Mouse (Mus musculus): ENCODE measurements around the gene Slc22a23. TPM values are rescaled to one million over a fixed set of nuclear protein-coding genes. Genes with fewer than 3 reads are reported as not detected.

The Slc22a23 gene
- polyA plus RNA-seq, 1 experiment from 2014 or later: 3.6 TPM

DNA sequence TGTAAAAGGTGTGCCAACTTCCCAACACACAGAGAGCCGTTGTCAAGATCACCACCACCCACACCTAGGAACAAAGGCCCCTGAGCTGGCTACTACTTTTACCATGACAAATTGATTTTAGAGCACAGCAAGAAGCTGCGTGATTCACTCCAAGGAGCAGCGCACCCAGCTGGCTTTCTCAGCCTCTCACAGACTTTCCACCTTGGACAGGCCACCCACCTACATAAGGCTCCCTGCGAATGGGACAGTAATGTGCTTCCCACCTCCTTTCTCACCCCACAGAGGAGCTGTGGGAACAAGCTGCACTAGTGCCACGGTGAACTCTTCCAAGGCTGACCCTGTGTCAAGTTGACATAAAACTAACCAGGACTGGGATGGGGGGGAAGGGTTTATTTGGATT, 201.6 kb downstream of the Slc22a23 start:
- H3K27me3 ChIP-seq (ENCODE audit: control insufficient read depth, insufficient read depth, low read length): no peaks in the 10 kb centered on the region
- no peak overlapping the region for H3K27ac ChIP-seq (ENCODE audit: low read length)
- 42% methylated on average over 5 of the region's 5 CpGs for WGBS
- H3K4me3 ChIP-seq (replicated peaks; ENCODE audit: low read length): no peak overlapping the region
- H3K36me3 ChIP-seq (ENCODE audit: control insufficient read depth, insufficient read depth, low read length): no peaks in the 10 kb centered on the region
- no peaks in the 10 kb centered on the region for H3K9me3 ChIP-seq (replicated peaks; ENCODE audit: control insufficient read depth, low read length)
- H3K9ac ChIP-seq (ENCODE audit: low read length): no peak overlapping the region
- H3K4me1 ChIP-seq (ENCODE audit: control insufficient read depth, insufficient read depth, low read length): peaks cover 4% of the 10 kb centered on the region
- H3K4me2 ChIP-seq (ENCODE audit: low read depth, low read length): no peak overlapping the region
- ATAC-seq (ENCODE audit: insufficient read depth, low FRiP score): no peak

DNA sequence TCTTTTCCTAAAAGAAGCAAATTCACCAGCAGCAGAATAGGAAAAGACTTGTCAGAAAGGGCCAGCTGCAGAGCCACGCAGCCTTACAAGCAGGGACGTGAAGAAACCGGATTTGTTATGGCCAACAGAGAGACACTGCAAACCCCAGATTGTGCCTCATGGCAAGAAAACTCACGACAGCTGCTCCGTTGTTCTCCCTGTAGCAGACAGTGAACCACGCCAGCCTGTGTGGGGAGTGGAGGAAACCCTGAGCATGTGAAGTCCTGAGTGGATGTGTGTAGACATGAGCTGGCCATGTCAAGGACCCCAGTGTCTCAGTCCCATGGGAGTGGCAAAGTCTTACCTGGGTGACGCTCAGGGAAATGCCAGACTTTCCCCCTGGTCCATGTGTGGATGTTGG, 208.4 kb downstream of the Slc22a23 start:
- Histone ChIP-seq H3K4me1 (ENCODE audit: control insufficient read depth, insufficient read depth, low read length) (peaks cover 8% of the 10 kb centered on the region), H3K27me3 (ENCODE audit: control insufficient read depth, insufficient read depth, low read length) (no peaks in the 10 kb centered on the region; the same call in 1 of the 2 replicates), H3K27ac (ENCODE audit: low read length) (no peak overlapping the region), H3K36me3 (ENCODE audit: control insufficient read depth, insufficient read depth, low read length) (no peaks in the 10 kb centered on the region), H3K9ac (ENCODE audit: low read length) (no peak overlapping the region), H3K4me2 (ENCODE audit: low read depth, low read length) (no peak overlapping the region), H3K4me3 (replicated peaks; ENCODE audit: low read length) (no peak overlapping the region), H3K9me3 (replicated peaks; ENCODE audit: control insufficient read depth, low read length) (no peaks in the 10 kb centered on the region)
- WGBS: 47% methylated on average over 7 of the region's 7 CpGs
- no peak for ATAC-seq (ENCODE audit: insufficient read depth, low FRiP score)

DNA sequence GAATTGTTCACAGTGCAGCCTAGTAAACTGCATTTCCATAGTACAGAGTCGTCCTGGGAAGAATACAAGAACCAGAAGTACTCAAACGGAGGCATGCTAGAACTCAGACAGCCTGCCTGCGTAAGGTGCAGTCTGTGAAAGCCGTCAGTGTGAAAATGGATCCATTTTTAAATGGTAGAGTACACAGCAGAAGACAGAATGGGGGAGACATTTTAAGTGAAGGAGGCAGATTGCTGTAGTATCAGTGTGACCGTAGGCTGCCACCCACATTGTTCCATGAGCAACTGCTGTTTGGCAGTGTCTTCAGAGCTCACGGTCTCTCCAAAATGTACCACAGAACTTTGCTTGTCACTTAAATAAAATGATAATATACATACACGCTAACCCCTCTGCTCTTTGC, 210.7 kb downstream of the Slc22a23 start:
- ATAC-seq (ENCODE audit: insufficient read depth, low FRiP score): no peak

DNA sequence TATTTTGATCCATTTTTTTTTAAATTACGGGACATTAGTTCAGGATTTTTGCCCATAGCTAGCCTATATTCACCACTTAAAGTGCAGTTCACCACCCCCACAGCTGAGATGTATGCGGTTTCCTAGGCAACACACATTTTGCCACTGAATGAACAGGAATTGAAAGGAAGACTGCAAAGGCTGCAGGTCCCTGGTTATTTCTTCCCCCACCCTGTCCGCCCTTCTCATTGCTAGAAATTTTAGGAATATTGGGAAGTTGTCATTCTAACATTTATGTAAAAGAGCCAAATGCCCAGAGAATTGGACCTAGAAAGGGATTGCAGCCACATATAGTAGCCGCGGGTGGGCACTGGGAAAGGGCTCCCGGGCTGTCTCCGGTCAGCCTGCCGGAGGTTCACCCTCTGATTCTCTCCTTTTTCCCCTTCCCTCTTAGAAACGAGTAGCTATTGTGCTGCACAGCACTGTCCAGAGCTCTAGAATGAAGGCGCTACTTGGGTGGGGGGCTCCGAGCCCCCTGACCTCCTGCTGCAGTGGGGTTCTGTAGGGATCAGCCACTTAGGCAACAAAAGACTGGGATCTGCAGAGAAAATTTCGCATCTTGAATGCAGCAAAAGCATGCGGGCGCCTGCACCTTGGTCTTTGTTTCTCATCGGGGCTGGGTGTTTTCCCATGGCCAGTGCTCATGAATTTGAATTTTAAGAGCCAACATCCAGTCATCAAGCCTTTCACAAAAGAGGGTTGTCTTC, 211.5 kb downstream of the Slc22a23 start:
- Histone ChIP-seq H3K4me2 (ENCODE audit: low read depth, low read length) (no peak overlapping the region), H3K4me3 (replicated peaks; ENCODE audit: low read length) (no peak overlapping the region), H3K36me3 (ENCODE audit: control insufficient read depth, insufficient read depth, low read length) (no peaks in the 10 kb centered on the region), H3K9me3 (replicated peaks; ENCODE audit: control insufficient read depth, low read length) (no peaks in the 10 kb centered on the region), H3K4me1 (ENCODE audit: control insufficient read depth, insufficient read depth, low read length) (peaks cover 27% of the 10 kb centered on the region), H3K27me3 (ENCODE audit: control insufficient read depth, insufficient read depth, low read length) (no peaks in the 10 kb centered on the region; the same call in 1 of the 2 replicates), H3K9ac (ENCODE audit: low read length) (no peak overlapping the region), H3K27ac (ENCODE audit: low read length) (no peak overlapping the region)
- WGBS: 22% methylated on average over 15 of the region's 15 CpGs
- ATAC-seq (ENCODE audit: insufficient read depth, low FRiP score): no peak

More for the DNA sequence above, 210.7 kb downstream of the Slc22a23 start:
- no peak overlapping the region for H3K27ac ChIP-seq (ENCODE audit: low read length)
- 78% methylated on average over 7 of the region's 7 CpGs for WGBS
- no peaks in the 10 kb centered on the region for H3K9me3 ChIP-seq (replicated peaks; ENCODE audit: control insufficient read depth, low read length)
- no peak overlapping the region for H3K4me3 ChIP-seq (replicated peaks; ENCODE audit: low read length)
- no peak overlapping the region for H3K4me2 ChIP-seq (ENCODE audit: low read depth, low read length)
- peaks cover 21% of the 10 kb centered on the region for H3K4me1 ChIP-seq (ENCODE audit: control insufficient read depth, insufficient read depth, low read length)
- H3K9ac ChIP-seq (ENCODE audit: low read length): no peak overlapping the region
- no peaks in the 10 kb centered on the region for H3K36me3 ChIP-seq (ENCODE audit: control insufficient read depth, insufficient read depth, low read length)
- no peaks in the 10 kb centered on the region; the same call in 1 of the 2 replicates for H3K27me3 ChIP-seq (ENCODE audit: control insufficient read depth, insufficient read depth, low read length)

DNA sequence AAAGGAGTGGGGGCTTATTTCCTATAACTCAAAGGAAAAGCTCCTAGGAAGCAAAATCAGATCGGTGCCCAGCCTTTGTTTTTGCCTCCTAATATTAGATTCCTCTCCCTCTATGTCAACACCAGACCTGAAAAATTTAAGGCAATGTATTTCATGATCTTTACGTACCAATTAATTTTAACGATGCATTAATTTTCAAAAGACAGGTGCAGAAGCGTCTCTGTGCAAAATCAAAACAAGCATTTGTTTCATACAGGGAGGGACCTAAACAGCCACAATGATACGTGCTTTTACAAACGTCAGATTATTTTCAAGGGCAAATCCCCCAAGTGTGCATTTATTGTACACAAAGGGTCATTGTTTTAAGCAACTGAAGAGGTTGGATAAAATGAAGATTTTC, 212.1 kb downstream of the Slc22a23 start:
- H3K4me1 ChIP-seq (ENCODE audit: control insufficient read depth, insufficient read depth, low read length): peaks cover 27% of the 10 kb centered on the region
- no peaks in the 10 kb centered on the region; the same call in 1 of the 2 replicates for H3K27me3 ChIP-seq (ENCODE audit: control insufficient read depth, insufficient read depth, low read length)
- no peaks in the 10 kb centered on the region for H3K36me3 ChIP-seq (ENCODE audit: control insufficient read depth, insufficient read depth, low read length)
- WGBS: 42% methylated on average over 6 of the region's 6 CpGs
- no peak overlapping the region for H3K27ac ChIP-seq (ENCODE audit: low read length)
- no peak overlapping the region for H3K4me3 ChIP-seq (replicated peaks; ENCODE audit: low read length)
- peak overlapping the region; percentile 91; the same call in 1 of the 2 replicates for H3K4me2 ChIP-seq (ENCODE audit: low read depth, low read length)
- H3K9ac ChIP-seq (ENCODE audit: low read length): no peak overlapping the region
- no peaks in the 10 kb centered on the region for H3K9me3 ChIP-seq (replicated peaks; ENCODE audit: control insufficient read depth, low read length)
- no peak for ATAC-seq (ENCODE audit: insufficient read depth, low FRiP score)

DNA sequence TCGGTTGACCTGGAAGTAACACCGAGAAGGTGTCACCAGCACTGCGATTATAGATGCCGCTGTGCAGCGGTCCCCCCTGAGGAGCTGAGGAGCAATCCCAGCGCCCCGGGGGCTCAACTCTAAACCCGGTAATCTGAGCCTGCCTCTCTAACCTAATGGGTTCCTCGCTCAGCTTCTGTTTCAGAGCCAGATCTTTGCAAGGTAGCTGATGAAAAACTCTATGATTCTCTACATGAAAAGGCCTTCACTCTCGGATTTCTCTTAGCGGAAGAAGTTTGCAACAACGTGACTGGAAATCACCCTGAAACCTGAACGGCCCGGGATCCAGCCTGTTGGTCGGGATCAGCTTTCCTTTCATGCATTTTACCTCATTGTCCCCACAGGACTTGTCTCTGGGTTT, 212.7 kb downstream of the Slc22a23 start:
- H3K27me3 ChIP-seq (ENCODE audit: control insufficient read depth, insufficient read depth, low read length): no peaks in the 10 kb centered on the region; the same call in 1 of the 2 replicates
- peak overlapping the region; percentile 13; the same call in 1 of the 2 replicates for H3K4me3 ChIP-seq (replicated peaks; ENCODE audit: low read length)
- H3K27ac ChIP-seq (ENCODE audit: low read length): peak overlapping the region; percentile 64; the same call in 1 of the 2 replicates
- peaks cover 27% of the 10 kb centered on the region for H3K4me1 ChIP-seq (ENCODE audit: control insufficient read depth, insufficient read depth, low read length)
- ATAC-seq (ENCODE audit: insufficient read depth, low FRiP score): no peak
- WGBS: 14% methylated on average over 15 of the region's 15 CpGs
- no peak overlapping the region for H3K9ac ChIP-seq (ENCODE audit: low read length)
- peak overlapping the region; percentile 91 for H3K4me2 ChIP-seq (ENCODE audit: low read depth, low read length)
- H3K36me3 ChIP-seq (ENCODE audit: control insufficient read depth, insufficient read depth, low read length): no peaks in the 10 kb centered on the region
- no peaks in the 10 kb centered on the region for H3K9me3 ChIP-seq (replicated peaks; ENCODE audit: control insufficient read depth, low read length)

DNA sequence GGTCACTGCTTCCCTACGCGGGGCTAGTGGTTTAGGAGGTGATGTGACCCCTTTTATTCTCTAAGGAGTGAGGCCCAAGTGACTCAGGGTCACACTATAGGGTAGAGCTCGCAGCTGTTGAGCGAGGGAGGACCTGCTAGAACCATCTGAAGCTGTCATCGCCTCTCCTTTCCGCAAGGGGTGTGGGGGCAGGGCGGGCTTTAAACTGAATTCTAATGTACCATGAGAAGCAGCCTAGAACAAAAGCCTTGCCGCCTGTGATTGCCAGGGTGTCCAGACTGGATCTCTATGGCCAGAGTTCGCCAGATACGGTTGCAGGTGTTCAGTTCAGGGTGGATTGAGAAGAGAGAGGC, 213.3 kb downstream of the Slc22a23 start:
- peak overlapping the region; percentile 64 for H3K27ac ChIP-seq (ENCODE audit: low read length)
- no peaks in the 10 kb centered on the region for H3K9me3 ChIP-seq (replicated peaks; ENCODE audit: control insufficient read depth, low read length)
- H3K36me3 ChIP-seq (ENCODE audit: control insufficient read depth, insufficient read depth, low read length): no peaks in the 10 kb centered on the region
- 10% methylated on average over 10 of the region's 10 CpGs for WGBS
- H3K9ac ChIP-seq (ENCODE audit: low read length): peak overlapping the region; percentile 72
- no peaks in the 10 kb centered on the region; the same call in 1 of the 2 replicates for H3K27me3 ChIP-seq (ENCODE audit: control insufficient read depth, insufficient read depth, low read length)
- peaks cover 27% of the 10 kb centered on the region for H3K4me1 ChIP-seq (ENCODE audit: control insufficient read depth, insufficient read depth, low read length)
- ATAC-seq (ENCODE audit: insufficient read depth, low FRiP score): no peak
- peak overlapping the region; percentile 91 for H3K4me2 ChIP-seq (ENCODE audit: low read depth, low read length)
- H3K4me3 ChIP-seq (replicated peaks; ENCODE audit: low read length): peak overlapping the region; percentile 72

DNA sequence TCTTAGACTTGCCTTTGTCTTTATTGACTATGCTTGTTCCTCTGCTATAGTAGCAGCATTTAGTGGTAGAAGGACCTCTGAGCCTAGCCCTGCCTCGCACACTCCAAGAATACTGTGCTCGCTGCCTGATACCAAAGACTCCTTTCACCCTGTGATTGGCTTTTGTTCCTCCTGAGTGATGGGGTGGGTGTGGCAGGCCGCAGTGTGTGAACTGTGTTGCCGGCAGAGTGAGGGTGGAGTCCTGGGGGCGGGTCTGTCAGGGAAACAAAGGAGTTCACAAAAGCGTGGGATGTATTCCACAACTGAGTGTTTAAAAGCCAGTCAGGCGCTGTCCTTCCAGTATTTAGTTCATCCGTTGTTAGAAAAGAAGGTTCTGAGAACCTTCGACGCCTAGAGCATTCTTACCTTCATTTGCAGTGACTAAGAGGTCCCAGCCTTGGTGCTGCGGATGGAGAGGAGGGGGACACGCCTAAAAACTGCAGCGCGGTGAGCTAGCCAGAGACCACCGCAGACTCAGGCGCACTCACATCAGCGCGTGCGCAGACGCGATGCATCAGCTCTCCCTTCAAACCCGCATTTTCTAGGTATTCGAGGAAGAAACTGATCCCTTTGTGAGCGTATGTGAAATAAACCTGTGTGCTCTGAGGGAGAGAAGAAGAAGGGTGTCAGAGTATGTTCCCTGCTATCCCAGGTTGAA, 213.8 kb downstream of the Slc22a23 start:
- ATAC-seq (ENCODE audit: insufficient read depth, low FRiP score): peak; percentile 42; the same call in 1 of the 2 replicates
- Histone ChIP-seq H3K4me1 (ENCODE audit: control insufficient read depth, insufficient read depth, low read length) (peaks cover 27% of the 10 kb centered on the region), H3K9me3 (replicated peaks; ENCODE audit: control insufficient read depth, low read length) (no peaks in the 10 kb centered on the region), H3K27ac (ENCODE audit: low read length) (peak overlapping the region; percentile 64), H3K9ac (ENCODE audit: low read length) (peak overlapping the region; percentile 72), H3K36me3 (ENCODE audit: control insufficient read depth, insufficient read depth, low read length) (no peaks in the 10 kb centered on the region), H3K4me2 (ENCODE audit: low read depth, low read length) (peak overlapping the region; percentile 91), H3K4me3 (replicated peaks; ENCODE audit: low read length) (peak overlapping the region; percentile 72), H3K27me3 (ENCODE audit: control insufficient read depth, insufficient read depth, low read length) (no peaks in the 10 kb centered on the region; the same call in 1 of the 2 replicates)
- WGBS: under 1% methylated on average over 24 of the region's 24 CpGs

DNA sequence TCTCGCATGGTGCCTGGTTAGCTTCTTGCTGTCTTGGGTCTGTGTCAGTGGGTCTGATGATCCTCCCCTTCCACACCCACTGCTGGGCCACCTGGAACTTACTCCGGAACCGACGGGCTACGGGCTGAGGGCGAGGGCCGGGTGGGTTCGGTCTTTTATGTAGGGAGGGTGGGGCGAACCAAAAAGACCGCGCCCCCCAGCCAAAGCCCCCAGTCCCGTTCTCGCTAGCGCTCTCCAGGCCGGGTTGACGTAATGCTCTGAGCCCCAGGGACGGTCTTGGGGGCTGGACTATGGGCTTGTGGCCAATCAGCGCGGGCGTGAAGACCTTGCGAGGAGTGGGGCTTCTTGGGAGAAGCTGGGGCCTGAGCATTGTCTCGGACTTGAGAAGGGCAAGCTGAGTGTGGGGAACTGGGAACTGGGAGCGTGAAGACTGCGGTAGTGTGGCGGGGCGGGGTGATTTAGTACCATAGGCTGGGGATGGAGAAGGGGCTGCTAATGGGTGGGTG, 214.7 kb downstream of the Slc22a23 start, which contains the start of gene Tubb2b:
Gene Tubb2b, minus strand, starts transcription at position 241 of the 506 bp plus-strand sequence.
- Histone ChIP-seq H3K36me3 (ENCODE audit: control insufficient read depth, insufficient read depth, low read length) (no peaks in the 10 kb centered on the region), H3K4me2 (ENCODE audit: low read depth, low read length) (peak within 1 kb of the TSS; percentile 91), H3K27me3 (ENCODE audit: control insufficient read depth, insufficient read depth, low read length) (no peaks in the 10 kb centered on the region; the same call in 1 of the 2 replicates), H3K4me1 (ENCODE audit: control insufficient read depth, insufficient read depth, low read length) (peaks cover 27% of the 10 kb centered on the region), H3K27ac (ENCODE audit: low read length) (peak within 1 kb of the TSS; percentile 72), H3K4me3 (replicated peaks; ENCODE audit: low read length) (peak within 1 kb of the TSS; percentile 72), H3K9ac (ENCODE audit: low read length) (peak within 1 kb of the TSS; percentile 72), H3K9me3 (replicated peaks; ENCODE audit: control insufficient read depth, low read length) (no peaks in the 10 kb centered on the region)
- ATAC-seq (ENCODE audit: insufficient read depth, low FRiP score): peak; percentile 91
- WGBS: 0% methylated on average over 26 of the region's 26 CpGs

Measured in stomach, embryonic 16.5 days (tissue).